Mouse (Mus musculus) liver, embryonic 14 days (tissue): Measurements from ENCODE around the gene 4933428G20Rik. TPM values are rescaled to one million over a fixed set of nuclear protein-coding genes. Genes with fewer than 3 reads are reported as not detected.

Experiments
- polyA plus RNA-seq: library from polyadenylated mRNA; depleted of rRNA; stranded (reverse); fragments of >200 nt; gene quantifications from 2 replicates; pipeline ENCODE4 v1.2.3, GENCODE M21; 2012; rRNA removed

The 4933428G20Rik gene
- polyA plus RNA-seq: not detected in 2 replicates

GRCm38 (mm10) chr11:97499865-97500719, at the start of gene 4933428G20Rik:
TSS of gene 4933428G20Rik (minus strand) at chr11:97500340.

Other genes starting within 250 kb of the 4933428G20Rik start
- gene Npepps, start 219.7 kb downstream of the 4933428G20Rik start, polyA plus RNA-seq: 8.2 and 9.3 TPM in 2 replicates
- gene Mrpl45, start 184.6 kb downstream of the 4933428G20Rik start, polyA plus RNA-seq: 13.2 and 15.5 TPM in 2 replicates
- gene Gpr179, start 148.3 kb downstream of the 4933428G20Rik start, polyA plus RNA-seq: 0.01 TPM in 2 replicates
- gene Socs7, start 137.8 kb downstream of the 4933428G20Rik start, polyA plus RNA-seq: 2.2 and 2.6 TPM in 2 replicates
- 14.5 and 16.9 TPM in 2 replicates for gene Arhgap23, start 84.8 kb downstream of the 4933428G20Rik start, polyA plus RNA-seq
- gene Srcin1, start 75.8 kb upstream of the 4933428G20Rik start, polyA plus RNA-seq: 0.02 and 0.05 TPM in 2 replicates
- 0.62 and 0.67 TPM in 2 replicates for gene Epop, start 129.4 kb upstream of the 4933428G20Rik start, polyA plus RNA-seq
- 1.00 and 1.2 TPM in 2 replicates for gene Mllt6, start 163.1 kb upstream of the 4933428G20Rik start, polyA plus RNA-seq
- 4.9 and 5.2 TPM in 2 replicates for gene Cisd3, start 185.5 kb upstream of the 4933428G20Rik start, polyA plus RNA-seq
- 3.9 and 4.6 TPM in 2 replicates for gene Pcgf2, start 200.2 kb upstream of the 4933428G20Rik start, polyA plus RNA-seq
- gene Psmb3, start 203.1 kb upstream of the 4933428G20Rik start, polyA plus RNA-seq: 180 and 207 TPM in 2 replicates
- 4.7 and 5.4 TPM in 2 replicates for gene Pip4k2b, start 244.4 kb upstream of the 4933428G20Rik start, polyA plus RNA-seq